Mouse (Mus musculus) ES-E14 (cell line): Measurements from ENCODE around the gene Bcl6b.

ENCODE experiments used
- CHD2 ChIP-seq: IDR thresholded peaks from 2 replicates; pipeline ENCODE4 v1.6.1; 2014; ENCODE audit warnings: mild to moderate bottlenecking, low read depth, low read length, inconsistent platforms
- HCFC1 ChIP-seq: IDR thresholded peaks from 2 replicates; pipeline ENCODE4 v1.6.1; 2012; ENCODE audit warnings: low read length, inconsistent platforms, borderline replicate concordance; ENCODE audit not compliant: insufficient read depth
- MAFK ChIP-seq: IDR thresholded peaks from 2 replicates; pipeline ENCODE4 v1.6.1; 2014; ENCODE audit warnings: mild to moderate bottlenecking, low read depth, low read length, inconsistent platforms; ENCODE audit not compliant: insufficient read depth
- ZNF384 ChIP-seq: IDR thresholded peaks from 2 replicates; pipeline ENCODE4 v1.6.1; 2012; ENCODE audit warnings: low read depth, low read length, inconsistent platforms

- no peak for TF ChIP-seq ZNF384
- TF ChIP-seq CHD2, result no peak
- TF ChIP-seq MAFK, result no peak
- no peak for TF ChIP-seq HCFC1
Measured at GRCm38 (mm10) chr11:70218039-70218438, 11.6 kb downstream of the Bcl6b start.
